Mouse (Mus musculus) adipocyte (in vitro differentiated cells): Measurements from ENCODE around the gene Rcan3.

Experiments used
- DNase-seq: peaks from one replicate; pipeline ENCODE4 v3.0.0-alpha.2; 2016; ENCODE audit warnings: low spot score

Gene Rcan3

GRCm38 (mm10) chr4:135433443-135434394 is at the start of gene Rcan3:
TSS of gene Rcan3 (minus strand) at chr4:135433853.
- DNase-seq = peak; percentile 84

GRCm38 (mm10) chr4:135480370-135480769 is 46.7 kb upstream of the Rcan3 start:
- no peak for DNase-seq

GRCm38 (mm10) chr4:135477851-135478250 is 44.2 kb upstream of the Rcan3 start:
- no peak for DNase-seq

GRCm38 (mm10) chr4:135463406-135463805 is 29.8 kb upstream of the Rcan3 start:
- no peak for DNase-seq

- DNase-seq = no peak
Observed at GRCm38 (mm10) chr4:135453572-135453971, 19.9 kb upstream of the Rcan3 start.

- DNase-seq = no peak
Observed at GRCm38 (mm10) chr4:135453164-135453563, 19.5 kb upstream of the Rcan3 start.

GRCm38 (mm10) chr4:135451360-135452015 is 17.8 kb upstream of the Rcan3 start:
- no peak for DNase-seq

- no peak for DNase-seq
Observed at GRCm38 (mm10) chr4:135442473-135442872, 8.8 kb upstream of the Rcan3 start.

- DNase-seq = peak; percentile 16
Observed at GRCm38 (mm10) chr4:135439904-135440522, 6.4 kb upstream of the Rcan3 start.

- DNase-seq = peak; percentile 76
Observed at GRCm38 (mm10) chr4:135439188-135439647, 5.6 kb upstream of the Rcan3 start.

- no peak for DNase-seq
Observed at GRCm38 (mm10) chr4:135437924-135438323, 4.3 kb upstream of the Rcan3 start.

- DNase-seq = no peak
Observed at GRCm38 (mm10) chr4:135436291-135436690, 2.6 kb upstream of the Rcan3 start.

- peak; percentile 12 for DNase-seq
Observed at GRCm38 (mm10) chr4:135434395-135434789, 739 bp upstream of the Rcan3 start.

GRCm38 (mm10) chr4:135433086-135433442 is 589 bp downstream of the Rcan3 start:
- DNase-seq = no peak

GRCm38 (mm10) chr4:135429990-135430760 is 3.5 kb downstream of the Rcan3 start:
- no peak for DNase-seq

GRCm38 (mm10) chr4:135429383-135429782 is 4.3 kb downstream of the Rcan3 start:
- no peak for DNase-seq

- no peak for DNase-seq
Observed at GRCm38 (mm10) chr4:135426587-135426986, 7.1 kb downstream of the Rcan3 start.

- DNase-seq = no peak
Observed at GRCm38 (mm10) chr4:135425625-135426024, 8.0 kb downstream of the Rcan3 start.

GRCm38 (mm10) chr4:135420961-135421360 is 12.7 kb downstream of the Rcan3 start:
- DNase-seq = no peak

- no peak for DNase-seq
Observed at GRCm38 (mm10) chr4:135420416-135420815, 13.2 kb downstream of the Rcan3 start.

GRCm38 (mm10) chr4:135419996-135420395 is 13.7 kb downstream of the Rcan3 start:
- DNase-seq = no peak

- DNase-seq = no peak
Observed at GRCm38 (mm10) chr4:135416367-135416766, 17.3 kb downstream of the Rcan3 start.
